Mouse (Mus musculus): ENCODE results near the gene Smarca2.

GRCm38 (mm10) chr19:26661198-26661597 is 56.3 kb downstream of the Smarca2 start:
- TF ChIP-seq CTCF (IDR thresholded peaks at IDR 0.05; ENCODE audit: low read depth): no peak
- no peak for TF ChIP-seq EP300 (IDR thresholded peaks at IDR 0.05; ENCODE audit: low read depth)

Measured in liver, embryonic 14.5 days (tissue).